Mouse (Mus musculus) MEL (cell line): Measurements from ENCODE around the gene Ankrd54. TPM values are rescaled to one million over a fixed set of nuclear protein-coding genes. Genes with fewer than 3 reads are reported as not detected.

Source experiments
- DNase-seq: peaks from one replicate; pipeline ENCODE4 v3.0.0; 2011; ENCODE audit warnings: low read depth, low spot score
- H3K27ac ChIP-seq: 2 replicates; pipeline ENCODE4 v1.5.1; 2012; ENCODE audit warnings: low read depth, mild to moderate bottlenecking, control low read depth, low read length, moderate library complexity; ENCODE audit not compliant: control insufficient read depth
- H3K27me3 ChIP-seq, 2 experiments: fragments of 150-350 bp in 1 of 2; sonication (generic) in 1 of 2; 2 replicates each; pipeline ENCODE4 v1.6.1; 2012; ENCODE audit warnings: low read length in 2 of 2, mild to moderate bottlenecking in 2 of 2, improper control_type of control experiment in 1 of 2, moderate library complexity in 1 of 2; ENCODE audit not compliant: insufficient read depth in 2 of 2, control insufficient read depth in 1 of 2
- H3K36me3 ChIP-seq, 2 experiments: 2 replicates each; pipeline ENCODE4 v1.6.1; 2012 to 2014; ENCODE audit warnings: low read length in 2 of 2, improper control_type of control experiment in 1 of 2, inconsistent platforms in 1 of 2, mild to moderate bottlenecking in 1 of 2; ENCODE audit not compliant: insufficient read depth in 2 of 2, control insufficient read depth in 1 of 2
- H3K4me1 ChIP-seq, 2 experiments: fragments of 150-350 bp in 1 of 2; sonication (generic) in 1 of 2; 2 replicates each; pipeline ENCODE4 v1.6.1; 2012; ENCODE audit warnings: low read length in 2 of 2, improper control_type of control experiment in 1 of 2, mild to moderate bottlenecking in 1 of 2; ENCODE audit not compliant: insufficient read depth in 2 of 2, control insufficient read depth in 1 of 2
- H3K4me3 ChIP-seq, 2 experiments: fragments of 150-350 bp in 1 of 2; sonication (generic) in 1 of 2; 2 replicates each; pipeline ENCODE4 v1.5.1; 2012; ENCODE audit warnings: low read depth in 2 of 2, low read length in 2 of 2, mild to moderate bottlenecking in 2 of 2, moderate library complexity in 2 of 2, control low read depth in 1 of 2, improper control_type of control experiment in 1 of 2; ENCODE audit not compliant: control insufficient read depth in 1 of 2, insufficient read depth in 1 of 2
- H3K79me2 ChIP-seq: 2 replicates; pipeline ENCODE4 v1.6.1; 2012; ENCODE audit warnings: mild to moderate bottlenecking, low read length, moderate library complexity; ENCODE audit not compliant: control insufficient read depth, poor library complexity, insufficient read depth
- H3K9ac ChIP-seq: 2 replicates; pipeline ENCODE4 v1.6.1; 2012; ENCODE audit warnings: low read depth, mild to moderate bottlenecking, control low read depth, low read length, moderate library complexity; ENCODE audit not compliant: control insufficient read depth, poor library complexity, severe bottlenecking
- H3K9me3 ChIP-seq: fragments of 150-350 bp; sonication (generic); replicated peaks from 2 replicates; pipeline ENCODE4 v1.6.1; 2012; ENCODE audit warnings: mild to moderate bottlenecking, low read length, improper control_type of control experiment, moderate library complexity; ENCODE audit not compliant: insufficient read depth
- CTCF ChIP-seq, 3 experiments: IDR thresholded peaks in 2 of 3; conservative IDR thresholded peaks in 1 of 3; 2 replicates each; pipeline ENCODE4 v1.5.1; 2011 to 2012; ENCODE audit warnings: low read length in 3 of 3, low read depth in 2 of 3, mild to moderate bottlenecking in 2 of 3, improper control_type of control experiment in 1 of 3, inconsistent platforms in 1 of 3, mixed read lengths in 1 of 3, moderate library complexity in 1 of 3; ENCODE audit not compliant: control insufficient read depth in 1 of 3, insufficient read depth in 1 of 3, poor library complexity in 1 of 3, severe bottlenecking in 1 of 3
- EP300 ChIP-seq, 2 experiments: IDR thresholded peaks; 2 replicates each; pipeline ENCODE4 v1.6.1; 2011; ENCODE audit warnings: improper control_type of control experiment in 2 of 2, low read length in 2 of 2, low read depth in 1 of 2, mild to moderate bottlenecking in 1 of 2
- ETS1 ChIP-seq: IDR thresholded peaks from 2 replicates; pipeline ENCODE4 v1.6.1; 2012; ENCODE audit warnings: low read depth, mild to moderate bottlenecking, inconsistent platforms, low read length, improper control_type of control experiment, moderate library complexity
- GABPA ChIP-seq: IDR thresholded peaks from 2 replicates; pipeline ENCODE4 v1.6.1; 2012; ENCODE audit warnings: low read depth, mild to moderate bottlenecking, inconsistent platforms, low read length, improper control_type of control experiment, moderate library complexity
- JUND ChIP-seq: IDR thresholded peaks from 2 replicates; pipeline ENCODE4 v1.6.1; 2011; ENCODE audit warnings: low read depth, mild to moderate bottlenecking, improper control_type of control experiment, low read length
- MXI1 ChIP-seq: IDR thresholded peaks from 2 replicates; pipeline ENCODE4 v1.6.1; 2011; ENCODE audit warnings: mild to moderate bottlenecking, low read depth, low read length, improper control_type of control experiment
- MYB ChIP-seq: IDR thresholded peaks from 2 replicates; pipeline ENCODE4 v1.6.1; 2011; ENCODE audit warnings: mild to moderate bottlenecking, low read depth, low read length, improper control_type of control experiment
- MYC ChIP-seq: IDR thresholded peaks from 2 replicates; pipeline ENCODE4 v1.6.1; 2011; ENCODE audit warnings: low read depth, mild to moderate bottlenecking, low read length, improper control_type of control experiment, moderate library complexity
- NRF1 ChIP-seq: IDR thresholded peaks from 2 replicates; pipeline ENCODE4 v1.6.1; 2014; ENCODE audit warnings: low read depth, mild to moderate bottlenecking, inconsistent platforms, low read length, improper control_type of control experiment, moderate library complexity; ENCODE audit not compliant: poor library complexity, insufficient read depth, severe bottlenecking
- POLR2A ChIP-seq, 2 experiments: IDR thresholded peaks; 2 replicates each; pipeline ENCODE4 v1.6.1; 2011 to 2012; ENCODE audit warnings: low read length in 2 of 2, mild to moderate bottlenecking in 2 of 2, control low read depth in 1 of 2, improper control_type of control experiment in 1 of 2, low read depth in 1 of 2, moderate library complexity in 1 of 2; ENCODE audit not compliant: control insufficient read depth in 1 of 2, insufficient read depth in 1 of 2, poor library complexity in 1 of 2
- POLR2AphosphoS5 ChIP-seq: IDR thresholded peaks from 2 replicates; pipeline ENCODE4 v1.6.1; 2012; ENCODE audit warnings: low read depth, borderline replicate concordance, mild to moderate bottlenecking, inconsistent platforms, low read length, moderate library complexity, mixed read lengths
- RCOR1 ChIP-seq: IDR thresholded peaks from 2 replicates; pipeline ENCODE4 v1.6.1; 2012; ENCODE audit warnings: low read depth, mild to moderate bottlenecking, inconsistent platforms, low read length, improper control_type of control experiment
- SIN3A ChIP-seq: IDR thresholded peaks from 2 replicates; pipeline ENCODE4 v1.6.1; 2012; ENCODE audit warnings: low read length, improper control_type of control experiment, inconsistent platforms
- SMC3 ChIP-seq: IDR thresholded peaks from 2 replicates; pipeline ENCODE4 v1.6.1; 2011; ENCODE audit warnings: low read depth, low read length, improper control_type of control experiment
- TAL1 ChIP-seq: IDR thresholded peaks from 2 replicates; pipeline ENCODE4 v1.6.1; 2012; ENCODE audit warnings: mild to moderate bottlenecking, inconsistent platforms, low read length, moderate library complexity, mixed read lengths
- ZNF384 ChIP-seq: IDR thresholded peaks from 2 replicates; pipeline ENCODE4 v1.6.1; 2012; ENCODE audit warnings: low read depth, mild to moderate bottlenecking, inconsistent platforms, low read length, improper control_type of control experiment
- polyA plus RNA-seq, 2 experiments: library from polyadenylated mRNA; stranded (reverse) in 1 of 2; unstranded in 1 of 2; fragments of >175 nt in 1 of 2; fragments of >200 nt in 1 of 2; gene quantifications; 2 replicates each; pipeline versions ENCODE4 v1.2.1 to v1.2.4; 2012; ENCODE audit warnings: low replicate concordance in 2 of 2, low read depth in 1 of 2; ENCODE audit not compliant: insufficient read length in 2 of 2, insufficient read depth in 1 of 2, missing spikeins in 1 of 2
- total RNA-seq: library from RNA; depleted of rRNA; stranded (reverse); fragments of 300-350 nt; gene quantifications from 2 replicates; pipeline ENCODE4 v1.2.3, GENCODE M21; 2012

The Ankrd54 gene
- total and polyA plus RNA-seq, 3 experiments = 42.3 to 62.2 TPM; not detected in 1

DNA sequence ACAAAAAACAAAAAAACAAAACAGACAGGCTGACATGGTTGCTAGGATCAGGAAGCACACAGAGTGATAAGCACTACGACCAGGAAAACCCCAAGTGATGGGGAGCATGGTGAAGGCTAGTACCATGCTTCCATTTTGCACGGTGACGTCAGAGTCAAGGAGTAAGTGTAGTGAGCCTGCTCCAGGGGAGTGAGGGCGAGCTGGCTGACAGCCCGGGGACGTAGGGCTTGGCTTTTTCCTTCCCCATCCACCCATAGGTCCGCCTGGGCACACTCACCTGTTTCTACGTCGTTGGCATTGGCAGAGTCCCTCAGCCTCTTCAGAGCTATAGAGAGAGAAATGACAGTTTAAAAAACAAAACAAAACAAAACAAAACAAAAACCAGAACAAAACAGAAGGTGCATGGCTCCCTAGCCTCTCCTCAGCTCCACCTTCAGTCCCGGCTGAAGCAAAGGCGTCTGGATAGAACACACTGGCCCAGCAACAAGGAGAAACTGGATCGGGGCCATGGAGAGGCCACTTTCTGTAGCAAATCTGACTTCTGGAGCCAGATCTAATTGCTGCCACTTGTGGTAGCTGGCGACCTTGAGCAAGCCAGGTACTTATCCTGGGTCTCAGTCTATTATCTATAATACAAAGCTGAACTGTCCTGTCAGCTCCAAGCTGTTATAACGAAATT, 1.7 kb downstream of the Ankrd54 start:
- H3K9me3 ChIP-seq = no peaks in the 10 kb centered on the region
- H3K27ac ChIP-seq = no peak overlapping the region
- H3K4me1 ChIP-seq = peaks cover 0 to 13% of the 10 kb centered on the region in 2 experiments; a peak in 3 of 4 replicates
- no peak overlapping the region for H3K4me3 ChIP-seq
- no peak overlapping the region for H3K9ac ChIP-seq
- DNase-seq = no peak
- H3K36me3 ChIP-seq = peaks cover 0 to 22% of the 10 kb centered on the region in 2 experiments; a peak in 2 of 4 replicates
- peaks cover 12% of the 10 kb centered on the region for H3K79me2 ChIP-seq
- no peaks in the 10 kb centered on the region for H3K27me3 ChIP-seq
- no peak for TF ChIP-seq ZNF384
- 0 out of 2 replicates have a peak, but pooled peaks have one; percentile 6 for TF ChIP-seq TAL1
- peak in 1 of 2 experiments; percentile 36; a peak in 1 of 4 replicates for TF ChIP-seq EP300 (IDR thresholded peaks at IDR 0.05; ENCODE audit: low read depth in 1 of 2, low read length in 2 of 2)
- no peak for TF ChIP-seq POLR2A (IDR thresholded peaks at IDR 0.05; ENCODE audit: control insufficient read depth in 1 of 2, insufficient read depth in 1 of 2, low read depth in 1 of 2, low read length in 2 of 2, poor library complexity in 1 of 2)
- TF ChIP-seq, all 39 proteins: peak for 2

DNA sequence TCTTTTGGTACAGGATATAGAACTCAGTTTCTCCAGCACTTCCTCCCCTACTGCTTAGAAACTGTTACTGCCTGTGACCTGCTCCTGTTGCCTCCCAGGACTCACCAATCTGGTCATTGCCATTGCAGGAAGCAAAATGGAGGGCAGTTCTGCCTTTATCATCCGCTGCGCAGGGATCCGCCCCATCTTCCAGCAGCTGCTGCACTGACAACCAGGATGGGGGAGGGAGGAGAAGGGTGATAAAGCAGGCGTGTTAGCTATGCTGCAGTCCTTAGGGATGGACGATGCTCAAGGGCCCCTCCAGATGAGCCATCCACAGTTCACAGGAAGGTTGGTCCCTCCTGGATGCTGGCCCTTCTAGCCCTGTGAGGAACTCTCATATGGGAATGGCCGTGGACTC, 4.8 kb downstream of the Ankrd54 start:
- Histone ChIP-seq H3K27ac (no peak overlapping the region), H3K4me3 (no peak overlapping the region)

DNA sequence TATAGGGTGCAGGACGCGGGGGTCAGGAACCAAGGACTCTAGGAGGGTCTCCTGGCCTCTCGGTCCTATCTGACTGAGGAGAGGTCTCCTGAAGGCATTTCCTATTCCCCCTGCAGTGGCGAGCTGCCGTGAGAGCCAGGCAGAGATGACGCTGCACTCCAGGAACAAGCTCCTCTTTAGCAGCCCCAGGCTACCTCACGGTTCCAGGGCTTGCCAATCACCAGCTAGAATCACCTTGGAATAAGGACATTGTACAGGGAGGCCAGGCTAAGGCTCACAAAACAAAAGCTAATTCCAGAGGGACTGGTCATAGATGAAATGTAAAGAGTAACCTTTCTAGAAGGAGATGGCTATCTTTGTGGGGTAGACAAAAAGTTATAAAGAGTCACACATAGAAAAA, 6.1 kb downstream of the Ankrd54 start:
- Histone ChIP-seq H3K9me3 (no peaks in the 10 kb centered on the region), H3K9ac (no peak overlapping the region), H3K4me3 (no peak overlapping the region), H3K27me3 (no peaks in the 10 kb centered on the region), H3K36me3 (peaks cover 3 to 8% of the 10 kb centered on the region in 2 experiments; a peak in 3 of 4 replicates), H3K27ac (no peak overlapping the region), H3K4me1 (peaks cover 0 to 3% of the 10 kb centered on the region in 2 experiments; a peak in 1 of 4 replicates), H3K79me2 (0 out of 2 replicates have a peak, but pooled peaks cover 3% of the 10 kb centered on the region)
- no peak for DNase-seq
- TF ChIP-seq POLR2AphosphoS5 (no peak), CTCF (IDR thresholded peaks at IDR 0.05 in 2 of 3, conservative IDR thresholded peaks at IDR 0.05 in 1 of 3; ENCODE audit: control insufficient read depth in 1 of 3, insufficient read depth in 1 of 3, low read depth in 2 of 3, low read length in 3 of 3, poor library complexity in 1 of 3, severe bottlenecking in 1 of 3) (no peak), ETS1 (no peak), MYC (no peak), ZNF384 (no peak), SMC3 (no peak), RCOR1 (no peak)

More for the DNA sequence above, 4.8 kb downstream of the Ankrd54 start:
- peaks cover 12% of the 10 kb centered on the region for H3K79me2 ChIP-seq
- no peak overlapping the region for H3K9ac ChIP-seq
- no peak for DNase-seq
- H3K27me3 ChIP-seq = no peaks in the 10 kb centered on the region
- H3K4me1 ChIP-seq = peaks cover 0 to 3% of the 10 kb centered on the region in 2 experiments; a peak in 1 of 4 replicates
- H3K36me3 ChIP-seq = peaks cover 3 to 11% of the 10 kb centered on the region in 2 experiments; a peak in 3 of 4 replicates
- TF ChIP-seq RCOR1 = no peak
- TF ChIP-seq GABPA = no peak
- TF ChIP-seq MXI1 = no peak
- no peak for TF ChIP-seq MYB
- no peak for TF ChIP-seq JUND
- no peak for TF ChIP-seq NRF1
- no peak for TF ChIP-seq SIN3A
- H3K9me3 ChIP-seq = no peaks in the 10 kb centered on the region
